Mouse (Mus musculus): ENCODE results near the gene Zfp689. TPM values are rescaled to one million over a fixed set of nuclear protein-coding genes. Genes with fewer than 3 reads are reported as not detected.

The Zfp689 gene
- polyA plus RNA-seq (2014; fragmentation: Illumina TruSeq; extraction: RNeasy Lipid Tissue Mini Kit (QIAGEN cat#74804); ENCODE audit: low read depth, low replicate concordance) = 2.3 TPM

DNA sequence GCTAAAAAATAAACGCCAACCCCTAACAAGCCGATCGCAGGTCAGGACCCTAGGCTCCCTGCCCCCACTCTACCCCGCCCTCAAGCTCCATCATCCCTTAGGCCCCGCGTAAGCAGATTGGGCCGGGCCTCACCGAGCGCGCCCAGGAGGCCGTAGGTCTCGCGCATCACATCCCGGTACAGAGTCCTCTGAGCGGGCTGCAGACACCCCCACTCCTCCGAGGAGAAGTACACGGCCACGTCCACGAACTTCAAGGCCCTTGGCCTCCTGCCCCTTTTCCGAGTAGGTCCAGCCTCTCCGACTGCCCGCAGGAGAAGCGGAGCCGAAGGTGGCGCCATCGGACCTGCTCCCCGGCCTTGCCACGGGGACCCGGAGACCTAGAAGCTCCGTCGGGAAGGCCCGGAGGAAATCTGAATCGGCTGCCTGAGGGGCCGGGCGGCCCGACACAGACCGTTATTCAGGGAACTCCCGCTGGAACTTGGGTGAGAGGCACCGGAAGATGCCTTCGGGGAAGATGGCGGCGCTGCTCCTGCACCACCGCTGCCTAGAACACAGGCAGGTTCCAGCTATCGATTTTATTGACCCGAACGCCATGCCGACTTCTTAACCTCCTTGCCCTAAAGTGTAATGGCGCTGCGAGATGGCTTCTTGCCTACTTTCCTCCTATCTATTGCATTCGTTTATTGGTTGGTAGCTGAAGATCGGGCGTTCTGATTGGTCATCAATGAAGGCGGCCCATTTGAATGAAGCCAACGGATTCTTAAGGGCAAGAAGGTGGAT lies at the start of gene Zfp689:
TSS of gene Zfp689 (minus strand) at position 638 of the 780 bp plus-strand sequence.

DNA sequence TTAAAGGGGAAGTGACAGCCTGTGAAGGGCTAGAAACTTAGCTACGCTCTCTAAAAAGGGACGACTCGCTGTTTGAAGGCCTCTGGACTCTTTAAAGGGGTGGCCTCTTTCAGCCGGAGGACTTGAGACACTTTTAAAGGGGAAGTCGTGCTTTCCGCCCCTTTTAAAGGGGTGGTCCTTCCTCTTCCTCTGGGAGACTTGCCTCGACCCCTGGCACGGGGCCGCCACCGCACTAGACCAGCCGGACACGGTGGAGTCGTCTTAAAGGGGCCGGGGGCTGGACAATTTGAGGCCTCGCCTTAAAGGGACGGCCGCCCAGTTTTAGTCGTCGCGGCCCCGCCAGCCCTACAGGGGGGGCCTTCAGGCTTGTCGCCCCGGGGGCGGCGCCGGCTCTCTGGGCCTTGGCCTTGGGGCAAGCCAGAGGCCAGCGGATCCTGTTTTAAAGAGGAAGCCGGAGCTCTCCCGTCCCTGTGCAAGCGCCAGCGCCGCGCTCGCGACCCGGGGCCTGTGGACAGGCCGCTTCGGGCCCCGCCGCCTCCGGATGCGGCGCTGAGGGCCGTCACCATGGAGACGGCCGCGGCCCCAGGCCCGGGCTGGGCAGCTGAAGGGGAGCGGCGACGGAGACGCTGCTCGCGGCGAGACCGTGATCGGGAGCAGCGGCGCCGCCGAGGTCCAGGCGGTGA lies 29.8 kb upstream of the Zfp689 start, which contains the start of gene Fbrs:
TSS of gene Fbrs (plus strand) at position 565 of the 683 bp plus-strand sequence.

DNA sequence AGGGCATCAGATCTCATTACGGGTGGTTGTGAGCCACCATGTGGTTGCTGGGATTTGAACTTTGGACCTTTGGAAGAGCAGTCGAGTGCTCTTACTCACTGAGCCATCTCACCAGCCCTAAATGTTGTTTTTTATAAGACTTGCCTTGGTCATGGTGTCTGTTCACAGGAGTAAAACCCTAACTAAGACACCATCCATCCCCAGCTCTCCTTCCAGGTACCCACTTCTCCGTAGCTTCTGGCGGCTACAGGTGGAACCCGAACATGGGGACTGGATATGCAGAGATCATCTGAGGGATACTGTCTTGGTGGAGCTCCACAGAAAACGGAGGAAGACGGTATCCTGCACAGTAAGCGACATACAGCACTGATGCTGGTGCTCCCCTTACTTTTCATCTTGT lies 10.4 kb upstream of the Zfp689 start, which contains the start of gene Prr14:
TSS of gene Prr14 (plus strand) at position 301 of the 400 bp plus-strand sequence.

DNA sequence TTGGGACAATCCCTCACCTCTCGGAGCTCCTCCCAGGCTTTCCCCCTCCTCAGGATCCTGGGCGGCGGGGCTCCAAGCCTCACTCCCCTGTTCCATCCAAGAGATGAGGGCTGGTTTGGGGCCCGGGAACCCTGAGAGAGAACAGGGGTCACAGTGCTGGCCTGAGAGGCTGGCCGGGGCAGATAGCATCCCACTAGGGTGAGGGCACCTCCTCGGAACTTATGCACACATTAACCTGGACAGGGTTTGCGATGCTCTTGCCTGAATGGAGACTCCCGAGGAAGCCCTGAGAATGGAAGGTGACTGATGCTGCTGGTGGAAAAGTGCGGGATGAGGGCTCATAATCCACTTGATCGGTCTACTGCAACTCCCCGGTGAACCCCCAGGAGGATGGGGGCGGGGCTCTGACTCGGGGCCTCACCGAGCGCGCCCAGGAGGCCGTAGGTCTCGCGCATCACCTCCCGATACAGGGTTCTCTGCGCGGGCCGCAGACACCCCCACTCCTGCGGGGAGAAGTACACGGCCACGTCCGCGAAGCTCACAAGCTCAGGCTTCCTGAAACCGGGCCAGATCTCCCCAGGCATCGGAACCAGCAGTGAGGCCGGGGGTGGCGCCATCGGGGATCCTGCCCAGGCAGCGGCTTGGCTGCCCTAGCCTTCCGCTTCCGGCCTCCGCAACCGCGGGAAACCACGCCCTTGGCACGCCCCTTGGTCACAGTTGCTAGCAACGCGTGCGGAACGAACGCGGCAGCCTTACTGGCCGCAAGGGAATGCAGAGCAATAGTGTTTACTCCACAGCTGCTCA lies 27.4 kb downstream of the Zfp689 start, which contains the start of gene Zfp688:
TSS of gene Zfp688 (minus strand) at position 681 of the 804 bp plus-strand sequence.

DNA sequence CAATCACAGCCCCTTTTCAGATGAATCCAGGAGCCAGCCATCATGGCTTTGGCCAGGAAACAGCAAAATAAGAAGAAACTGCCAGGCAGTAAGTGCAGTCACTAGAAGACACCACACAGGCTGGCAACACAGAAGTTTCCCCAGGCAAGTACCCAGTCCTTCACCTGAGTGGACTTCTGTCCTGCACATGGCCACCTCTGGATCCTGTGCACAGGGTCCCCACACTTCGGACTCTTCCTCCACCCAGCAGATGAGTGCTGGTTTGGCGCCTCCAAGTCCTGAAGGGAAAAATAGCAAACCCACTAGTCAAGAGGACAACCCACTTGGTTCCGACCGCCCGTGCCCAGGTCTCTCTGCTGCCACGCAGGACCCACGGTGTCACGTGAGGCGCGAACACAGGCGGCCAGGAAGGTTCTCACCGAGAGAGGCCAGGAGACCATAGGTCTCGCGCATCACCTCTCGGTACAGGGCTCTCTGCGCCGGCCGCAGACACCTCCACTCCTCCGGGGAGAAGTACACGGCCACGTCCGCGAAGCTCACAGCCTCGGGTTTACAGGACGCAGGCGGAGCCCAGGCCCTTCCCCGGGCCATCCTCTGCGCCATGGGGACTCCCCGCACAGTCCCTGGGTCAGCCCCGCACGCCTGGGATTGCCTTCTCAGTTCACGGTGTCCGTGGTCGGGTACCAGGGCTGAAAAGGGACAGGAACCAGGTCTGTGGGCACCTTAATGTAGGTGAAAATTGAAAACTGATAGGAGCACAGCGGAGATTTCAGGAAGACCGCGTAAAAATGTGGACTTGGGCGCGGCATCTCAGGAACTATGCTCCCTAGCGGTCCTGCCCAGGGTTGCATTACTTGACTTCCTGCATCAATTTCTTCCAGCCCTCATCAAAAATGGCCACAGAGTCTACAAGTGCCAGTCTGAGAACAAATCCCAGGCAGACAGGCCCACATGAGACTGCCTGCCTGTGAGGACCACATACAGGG lies 42.7 kb downstream of the Zfp689 start, which contains the start of gene Zfp764:
TSS of gene Zfp764 (minus strand) at position 821 of the 986 bp plus-strand sequence.

DNA sequence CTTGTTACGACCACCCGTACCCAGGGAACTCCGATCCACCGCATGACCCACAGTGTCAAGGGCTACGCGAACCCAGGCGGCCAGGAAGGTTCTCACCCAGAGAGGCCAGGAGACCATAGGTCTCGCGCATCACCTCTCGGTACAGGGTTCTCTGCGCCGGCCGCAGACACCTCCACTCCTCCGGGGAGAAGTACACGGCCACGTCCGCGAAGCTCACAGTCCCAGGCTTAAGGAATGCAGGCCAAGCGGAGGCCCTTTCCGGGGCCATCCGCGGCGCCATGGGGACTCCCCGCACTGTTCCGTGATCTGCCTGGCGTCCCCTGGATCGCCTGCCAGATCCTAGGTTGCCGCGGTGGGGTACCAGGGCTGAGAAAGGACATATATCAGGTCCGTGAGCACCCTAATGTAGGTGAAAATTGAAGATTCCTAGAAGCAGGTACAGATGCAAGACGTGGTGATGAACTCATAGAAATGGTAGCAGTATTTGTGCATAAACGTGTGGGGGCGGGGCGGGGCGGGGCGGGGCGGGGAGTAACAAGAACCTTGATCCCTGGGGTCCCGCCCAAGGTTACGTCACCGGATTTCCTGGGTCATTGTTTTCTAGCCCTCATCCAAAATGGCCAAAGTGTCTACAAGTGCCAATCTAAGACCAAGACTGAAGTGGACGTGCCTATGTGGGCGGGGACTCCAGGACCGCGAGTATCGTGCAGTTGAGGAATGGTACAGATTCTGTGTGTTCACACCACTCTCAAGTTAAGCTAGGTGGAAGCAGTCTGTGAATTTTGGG lies 55.6 kb downstream of the Zfp689 start, which contains the start of gene E430018J23Rik:
TSS of gene E430018J23Rik (minus strand) at position 473 of the 787 bp plus-strand sequence.

Other genes starting within 250 kb of the Zfp689 start
- 1.6 TPM for gene Tbc1d10b, start 240.7 kb downstream of the Zfp689 start, polyA plus RNA-seq (2014; fragmentation: Illumina TruSeq; extraction: RNeasy Lipid Tissue Mini Kit (QIAGEN cat#74804); ENCODE audit: low read depth, low replicate concordance)
- gene Mylpf, start 240.3 kb downstream of the Zfp689 start, polyA plus RNA-seq (2014; fragmentation: Illumina TruSeq; extraction: RNeasy Lipid Tissue Mini Kit (QIAGEN cat#74804); ENCODE audit: low read depth, low replicate concordance) = not detected
- gene Zfp553, start 216.1 kb downstream of the Zfp689 start, polyA plus RNA-seq (2014; fragmentation: Illumina TruSeq; extraction: RNeasy Lipid Tissue Mini Kit (QIAGEN cat#74804); ENCODE audit: low read depth, low replicate concordance) = 1.1 TPM
- 0.53 TPM for gene Sept1, start 216.0 kb downstream of the Zfp689 start, polyA plus RNA-seq (2014; fragmentation: Illumina TruSeq; extraction: RNeasy Lipid Tissue Mini Kit (QIAGEN cat#74804); ENCODE audit: low read depth, low replicate concordance)
- 6.9 TPM for gene Zfp771, start 204.9 kb downstream of the Zfp689 start, polyA plus RNA-seq (2014; fragmentation: Illumina TruSeq; extraction: RNeasy Lipid Tissue Mini Kit (QIAGEN cat#74804); ENCODE audit: low read depth, low replicate concordance)
- gene Dctpp1, start 188.4 kb downstream of the Zfp689 start, polyA plus RNA-seq (2014; fragmentation: Illumina TruSeq; extraction: RNeasy Lipid Tissue Mini Kit (QIAGEN cat#74804); ENCODE audit: low read depth, low replicate concordance) = 0.62 TPM
- gene Sephs2, start 175.1 kb downstream of the Zfp689 start, polyA plus RNA-seq (2014; fragmentation: Illumina TruSeq; extraction: RNeasy Lipid Tissue Mini Kit (QIAGEN cat#74804); ENCODE audit: low read depth, low replicate concordance) = 126 TPM
- gene Itgal, start 152.9 kb downstream of the Zfp689 start, polyA plus RNA-seq (2014; fragmentation: Illumina TruSeq; extraction: RNeasy Lipid Tissue Mini Kit (QIAGEN cat#74804); ENCODE audit: low read depth, low replicate concordance) = 0.22 TPM
- gene Zfp768, start 103.6 kb downstream of the Zfp689 start, polyA plus RNA-seq (2014; fragmentation: Illumina TruSeq; extraction: RNeasy Lipid Tissue Mini Kit (QIAGEN cat#74804); ENCODE audit: low read depth, low replicate concordance) = 4.0 TPM
- 0.35 TPM for gene Zfp747, start 73.1 kb downstream of the Zfp689 start, polyA plus RNA-seq (2014; fragmentation: Illumina TruSeq; extraction: RNeasy Lipid Tissue Mini Kit (QIAGEN cat#74804); ENCODE audit: low read depth, low replicate concordance)
- gene 9130019O22Rik, start 62.0 kb downstream of the Zfp689 start, polyA plus RNA-seq (2014; fragmentation: Illumina TruSeq; extraction: RNeasy Lipid Tissue Mini Kit (QIAGEN cat#74804); ENCODE audit: low read depth, low replicate concordance) = 0.20 TPM
- 0.57 TPM for gene E430018J23Rik, start 55.5 kb downstream of the Zfp689 start, polyA plus RNA-seq (2014; fragmentation: Illumina TruSeq; extraction: RNeasy Lipid Tissue Mini Kit (QIAGEN cat#74804); ENCODE audit: low read depth, low replicate concordance)
- gene Zfp764, start 42.3 kb downstream of the Zfp689 start, polyA plus RNA-seq (2014; fragmentation: Illumina TruSeq; extraction: RNeasy Lipid Tissue Mini Kit (QIAGEN cat#74804); ENCODE audit: low read depth, low replicate concordance) = 0.14 TPM
- 1.4 TPM for gene Zfp688, start 27.1 kb downstream of the Zfp689 start, polyA plus RNA-seq (2014; fragmentation: Illumina TruSeq; extraction: RNeasy Lipid Tissue Mini Kit (QIAGEN cat#74804); ENCODE audit: low read depth, low replicate concordance)
- gene Prr14, start 10.5 kb upstream of the Zfp689 start, polyA plus RNA-seq (2014; fragmentation: Illumina TruSeq; extraction: RNeasy Lipid Tissue Mini Kit (QIAGEN cat#74804); ENCODE audit: low read depth, low replicate concordance) = 25.2 TPM
- 12.3 TPM for gene Fbrs, start 30.0 kb upstream of the Zfp689 start, polyA plus RNA-seq (2014; fragmentation: Illumina TruSeq; extraction: RNeasy Lipid Tissue Mini Kit (QIAGEN cat#74804); ENCODE audit: low read depth, low replicate concordance)
- 6.5 TPM for gene Srcap, start 62.8 kb upstream of the Zfp689 start, polyA plus RNA-seq (2014; fragmentation: Illumina TruSeq; extraction: RNeasy Lipid Tissue Mini Kit (QIAGEN cat#74804); ENCODE audit: low read depth, low replicate concordance)
- 4.6 TPM for gene Gm42715, start 70.4 kb upstream of the Zfp689 start, polyA plus RNA-seq (2014; fragmentation: Illumina TruSeq; extraction: RNeasy Lipid Tissue Mini Kit (QIAGEN cat#74804); ENCODE audit: low read depth, low replicate concordance)
- gene Tmem265, start 112.2 kb upstream of the Zfp689 start, polyA plus RNA-seq (2014; fragmentation: Illumina TruSeq; extraction: RNeasy Lipid Tissue Mini Kit (QIAGEN cat#74804); ENCODE audit: low read depth, low replicate concordance) = not detected
- gene Phkg2, start 124.2 kb upstream of the Zfp689 start, polyA plus RNA-seq (2014; fragmentation: Illumina TruSeq; extraction: RNeasy Lipid Tissue Mini Kit (QIAGEN cat#74804); ENCODE audit: low read depth, low replicate concordance) = 445 TPM
- 22.2 TPM for gene Ccdc189, start 139.4 kb upstream of the Zfp689 start, polyA plus RNA-seq (2014; fragmentation: Illumina TruSeq; extraction: RNeasy Lipid Tissue Mini Kit (QIAGEN cat#74804); ENCODE audit: low read depth, low replicate concordance)
- 6.3 TPM for gene Rnf40, start 139.6 kb upstream of the Zfp689 start, polyA plus RNA-seq (2014; fragmentation: Illumina TruSeq; extraction: RNeasy Lipid Tissue Mini Kit (QIAGEN cat#74804); ENCODE audit: low read depth, low replicate concordance)
- 7.4 TPM for gene Zfp629, start 166.6 kb upstream of the Zfp689 start, polyA plus RNA-seq (2014; fragmentation: Illumina TruSeq; extraction: RNeasy Lipid Tissue Mini Kit (QIAGEN cat#74804); ENCODE audit: low read depth, low replicate concordance)

Measured in testis, adult 10 weeks (tissue).